Mouse (Mus musculus) bone marrow macrophage, adult 2 months (primary cell): ENCODE results near the gene a.

Experiments used
- CTCF ChIP-seq: IDR thresholded peaks from 2 replicates; pipeline ENCODE4 v1.5.1; 2012; ENCODE audit warnings: low read depth, mild to moderate bottlenecking, low read length, moderate library complexity
- POLR2A ChIP-seq: IDR thresholded peaks from 2 replicates; pipeline ENCODE4 v1.6.1; 2012; ENCODE audit warnings: mild to moderate bottlenecking, low read depth, low read length, borderline replicate concordance

GRCm38 (mm10) chr2:154963176-154963575 lies 172.0 kb downstream of the a start:
- TF ChIP-seq POLR2A (no peak), CTCF (no peak)
